12 mouse cellular contexts compared by ENCODE assay signal in genomic region chr11:20229311-20229710, GRCm38 (mm10).
"Had no signal": no experiment of that assay in that cellular context is flagged by ENCODE, and none has a peak within 500 bp of the region (broad histone marks: within the 10 kb centered on the region; RNA-seq: fewer than 3 reads in every experiment).

No protein-coding gene starts in this region.

- ATAC-seq: liver, embryonic 12.5 days had no signal

- H3K27ac ChIP-seq: limb, embryonic 15.5 days had no signal

- H3K4me3 ChIP-seq: limb, embryonic 15.5 days; liver, embryonic 12.5 days had no signal

- H3K4me1 ChIP-seq: limb, embryonic 15.5 days had no signal

- DNase-seq: kidney, adult 11 months; kidney, adult 9 months; kidney, postnatal 14 days; layer of hippocampus, postnatal 36 days; lung, embryonic 14.5 days; retina, postnatal 1 day; right cerebral cortex, postnatal 4 days; spleen, adult 18-20 months; thymus, adult 18-20 months; thymus, postnatal 36 days had no signal

- H3K9me3 ChIP-seq: limb, embryonic 15.5 days; liver, embryonic 12.5 days had no signal

- H3K9ac ChIP-seq: limb, embryonic 15.5 days; liver, embryonic 12.5 days; lung, embryonic 14.5 days had no signal
